Mouse (Mus musculus): Measurements from ENCODE around the gene Plcl1. TPM values are rescaled to one million over a fixed set of nuclear protein-coding genes. Genes with fewer than 3 reads are reported as not detected.

Gene Plcl1
- polyA plus RNA-seq, 1 experiment from 2014 or later = 3.9 TPM

DNA sequence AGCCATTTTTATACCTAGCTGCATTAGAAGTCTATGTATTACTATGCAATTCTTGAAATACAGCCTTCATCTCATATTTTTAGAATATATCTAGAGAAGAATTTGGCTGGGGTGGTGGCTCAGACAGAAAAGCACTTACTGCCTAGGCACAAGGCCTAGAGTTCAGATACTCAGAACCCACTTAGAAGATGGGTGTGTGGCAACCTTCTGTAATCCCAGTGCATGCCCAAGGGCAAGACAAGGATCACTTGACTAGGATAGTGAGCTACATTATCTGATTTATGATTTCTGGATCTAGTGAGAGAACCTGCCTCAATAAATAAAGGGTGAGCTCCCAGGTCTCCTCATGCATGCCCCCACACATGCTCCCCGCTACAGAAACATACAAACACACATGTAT lies 294.3 kb downstream of the Plcl1 start:
- Histone ChIP-seq H3K4me1 (ENCODE audit: insufficient read depth, low read length) (no peaks in the 10 kb centered on the region; the same call in 1 of the 2 replicates), H3K27ac (ENCODE audit: low read length) (no peak overlapping the region), H3K36me3 (ENCODE audit: insufficient read depth, low read length) (peaks cover 6% of the 10 kb centered on the region; the same call in 1 of the 2 replicates), H3K9me3 (ENCODE audit: low read length) (no peaks in the 10 kb centered on the region), H3K27me3 (ENCODE audit: insufficient read depth, low read length) (no peaks in the 10 kb centered on the region), H3K4me3 (ENCODE audit: low read length) (no peak overlapping the region), H3K9ac (replicated peaks; ENCODE audit: low read length) (no peak overlapping the region), H3K4me2 (replicated peaks; ENCODE audit: low read depth, low read length) (no peak overlapping the region)
- ATAC-seq (ENCODE audit: low FRiP score, low TSS enrichment) = no peak
- WGBS = 89% methylated on average over 1 of the region's 1 CpGs

DNA sequence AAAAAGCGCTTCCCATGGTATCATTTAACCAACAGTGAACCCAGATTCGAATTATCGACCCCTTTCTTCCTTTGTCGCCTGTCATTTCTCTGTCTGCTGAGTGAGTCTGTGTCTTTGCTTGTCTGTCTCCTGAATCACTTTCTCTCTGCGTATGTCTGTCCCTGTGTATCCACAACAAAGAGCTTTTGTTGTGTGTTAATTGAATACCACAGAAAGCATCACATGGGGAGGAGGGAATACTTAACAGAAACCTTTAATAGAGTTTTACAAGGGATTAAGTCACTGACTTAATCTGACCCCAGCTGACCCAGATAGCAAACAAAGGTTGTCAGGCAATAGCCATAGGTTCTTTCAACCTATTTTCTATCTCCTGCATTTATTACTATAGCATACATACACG lies 295.0 kb downstream of the Plcl1 start:
- 79% methylated on average over 6 of the region's 6 CpGs for WGBS
- ATAC-seq (ENCODE audit: low FRiP score, low TSS enrichment) = no peak
- no peaks in the 10 kb centered on the region for H3K9me3 ChIP-seq (ENCODE audit: low read length)
- H3K27ac ChIP-seq (ENCODE audit: low read length) = no peak overlapping the region
- H3K4me2 ChIP-seq (replicated peaks; ENCODE audit: low read depth, low read length) = no peak overlapping the region
- H3K9ac ChIP-seq (replicated peaks; ENCODE audit: low read length) = no peak overlapping the region
- peaks cover 2% of the 10 kb centered on the region; the same call in 1 of the 2 replicates for H3K4me1 ChIP-seq (ENCODE audit: insufficient read depth, low read length)
- H3K27me3 ChIP-seq (ENCODE audit: insufficient read depth, low read length) = no peaks in the 10 kb centered on the region
- H3K36me3 ChIP-seq (ENCODE audit: insufficient read depth, low read length) = peaks cover 6% of the 10 kb centered on the region; the same call in 1 of the 2 replicates
- H3K4me3 ChIP-seq (ENCODE audit: low read length) = no peak overlapping the region

DNA sequence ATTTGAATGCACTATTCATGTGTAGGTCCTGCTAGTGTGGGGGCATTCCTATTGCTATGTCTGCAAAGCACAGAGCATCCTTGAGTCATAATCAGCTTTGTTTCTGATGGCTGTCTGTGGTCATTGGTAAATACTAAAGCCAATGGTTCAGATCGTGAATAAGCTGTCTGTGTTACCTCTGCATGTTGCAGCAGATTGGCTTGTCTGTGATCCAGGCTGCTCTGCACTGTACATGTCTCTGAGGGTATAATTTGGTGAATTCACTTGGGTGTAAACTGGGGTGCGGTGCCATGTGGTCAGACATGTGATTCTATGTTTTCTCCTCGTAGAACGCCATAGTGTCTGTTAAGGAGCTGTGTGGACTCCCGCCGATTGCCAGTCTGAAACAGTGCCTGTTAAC lies 295.9 kb downstream of the Plcl1 start:
- H3K27me3 ChIP-seq (ENCODE audit: insufficient read depth, low read length) = no peaks in the 10 kb centered on the region
- H3K9ac ChIP-seq (replicated peaks; ENCODE audit: low read length) = no peak overlapping the region
- H3K9me3 ChIP-seq (ENCODE audit: low read length) = no peaks in the 10 kb centered on the region
- peaks cover 3% of the 10 kb centered on the region; the same call in 1 of the 2 replicates for H3K36me3 ChIP-seq (ENCODE audit: insufficient read depth, low read length)
- ATAC-seq (ENCODE audit: low FRiP score, low TSS enrichment) = no peak
- H3K4me2 ChIP-seq (replicated peaks; ENCODE audit: low read depth, low read length) = no peak overlapping the region
- 87% methylated on average over 6 of the region's 6 CpGs for WGBS
- H3K27ac ChIP-seq (ENCODE audit: low read length) = no peak overlapping the region
- no peak overlapping the region for H3K4me3 ChIP-seq (ENCODE audit: low read length)
- H3K4me1 ChIP-seq (ENCODE audit: insufficient read depth, low read length) = peaks cover 6% of the 10 kb centered on the region; the same call in 1 of the 2 replicates

DNA sequence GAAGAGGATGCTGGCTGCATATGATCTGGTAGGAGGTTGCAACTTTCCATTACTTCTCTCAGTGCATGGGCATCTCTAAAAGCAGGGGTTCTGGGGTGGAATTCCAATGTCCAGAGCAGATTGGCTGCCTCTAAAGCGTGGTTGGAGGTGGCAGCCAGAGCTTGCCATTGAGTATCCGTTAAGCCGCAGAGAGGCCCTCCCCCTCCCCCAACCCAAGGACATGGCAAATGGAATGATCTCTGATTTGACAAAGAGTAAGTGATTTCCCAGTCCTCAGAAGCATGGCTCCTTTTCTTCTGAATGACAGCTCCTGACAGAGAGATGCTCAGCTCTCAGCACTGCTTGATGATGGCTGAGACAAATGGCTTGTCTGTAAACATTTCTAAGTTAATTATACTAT lies 296.4 kb downstream of the Plcl1 start:
- no peak overlapping the region for H3K9ac ChIP-seq (replicated peaks; ENCODE audit: low read length)
- H3K9me3 ChIP-seq (ENCODE audit: low read length) = no peaks in the 10 kb centered on the region
- H3K4me2 ChIP-seq (replicated peaks; ENCODE audit: low read depth, low read length) = no peak overlapping the region
- H3K4me3 ChIP-seq (ENCODE audit: low read length) = no peak overlapping the region
- WGBS = 79% methylated on average over 3 of the region's 3 CpGs
- H3K36me3 ChIP-seq (ENCODE audit: insufficient read depth, low read length) = peaks cover 3% of the 10 kb centered on the region; the same call in 1 of the 2 replicates
- no peaks in the 10 kb centered on the region for H3K27me3 ChIP-seq (ENCODE audit: insufficient read depth, low read length)
- H3K4me1 ChIP-seq (ENCODE audit: insufficient read depth, low read length) = peaks cover 6% of the 10 kb centered on the region; the same call in 1 of the 2 replicates
- H3K27ac ChIP-seq (ENCODE audit: low read length) = no peak overlapping the region
- no peak for ATAC-seq (ENCODE audit: low FRiP score, low TSS enrichment)

DNA sequence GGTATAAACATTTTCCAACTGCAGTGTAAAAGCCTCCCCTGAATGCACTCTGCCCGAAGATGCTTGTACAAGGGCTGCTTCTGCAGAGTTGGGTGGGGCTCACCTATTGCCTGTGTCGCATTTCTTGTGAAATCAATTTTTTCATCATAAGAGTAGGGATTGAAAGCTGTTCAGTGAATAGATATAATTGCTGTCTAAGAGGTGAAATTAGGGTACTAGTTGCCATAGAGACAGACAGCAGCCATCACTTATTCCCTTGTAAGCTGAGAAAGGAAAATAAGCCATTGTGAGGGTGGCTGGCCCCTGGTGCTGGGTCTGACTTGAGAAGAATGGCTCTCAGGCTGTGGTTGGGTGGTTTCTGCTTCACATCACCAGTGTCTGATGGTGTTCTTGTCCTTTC lies 299.0 kb downstream of the Plcl1 start:
- WGBS = 75% methylated on average over 2 of the region's 2 CpGs
- Histone ChIP-seq H3K4me1 (ENCODE audit: insufficient read depth, low read length) (peaks cover 6% of the 10 kb centered on the region; the same call in 1 of the 2 replicates), H3K9me3 (ENCODE audit: low read length) (no peaks in the 10 kb centered on the region), H3K27me3 (ENCODE audit: insufficient read depth, low read length) (no peaks in the 10 kb centered on the region), H3K27ac (ENCODE audit: low read length) (no peak overlapping the region), H3K4me2 (replicated peaks; ENCODE audit: low read depth, low read length) (no peak overlapping the region), H3K36me3 (ENCODE audit: insufficient read depth, low read length) (no peaks in the 10 kb centered on the region), H3K9ac (replicated peaks; ENCODE audit: low read length) (no peak overlapping the region), H3K4me3 (ENCODE audit: low read length) (no peak overlapping the region)
- ATAC-seq (ENCODE audit: low FRiP score, low TSS enrichment) = no peak

DNA sequence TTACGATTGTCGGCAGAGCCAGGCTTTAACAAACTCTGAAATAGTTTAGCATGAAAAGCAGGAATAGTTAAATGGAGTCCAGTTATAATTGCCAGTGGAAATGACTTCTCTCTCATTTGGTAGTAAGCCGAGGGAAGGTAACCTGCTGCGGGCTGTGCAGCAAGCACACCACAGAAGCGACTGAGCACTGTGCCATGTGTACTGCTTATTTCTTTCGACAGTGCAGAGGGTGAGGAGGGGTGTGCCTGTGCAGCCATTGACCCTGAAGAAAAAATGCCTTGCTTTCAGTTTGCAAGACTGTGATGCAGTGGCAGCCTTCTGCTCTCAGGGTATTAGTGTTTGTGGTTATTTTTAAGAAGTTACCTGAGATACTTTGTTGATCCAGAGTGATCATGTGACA lies 299.5 kb downstream of the Plcl1 start:
- no peak for ATAC-seq (ENCODE audit: low FRiP score, low TSS enrichment)
- 73% methylated on average over 6 of the region's 6 CpGs for WGBS

DNA sequence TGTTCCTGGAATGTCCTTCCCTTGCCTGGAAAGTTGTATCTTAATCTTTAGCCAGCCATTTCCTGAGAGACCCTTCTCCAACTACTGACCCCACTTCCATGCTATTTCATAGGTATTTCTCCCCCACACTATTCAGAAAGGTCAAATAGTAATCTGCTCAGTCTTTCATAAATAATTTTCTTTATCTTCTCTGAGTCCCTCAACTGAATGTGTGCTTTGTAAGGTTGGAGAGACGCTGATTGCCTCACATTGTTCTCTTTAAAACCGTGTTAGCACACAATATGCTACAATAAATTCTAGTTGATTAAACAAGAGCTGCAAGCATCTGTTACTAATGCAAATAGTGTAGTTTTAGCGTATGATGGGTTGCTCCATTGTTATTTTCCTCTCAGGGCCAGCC lies 300.0 kb downstream of the Plcl1 start:
- 71% methylated on average over 3 of the region's 3 CpGs for WGBS
- H3K36me3 ChIP-seq (ENCODE audit: insufficient read depth, low read length) = no peaks in the 10 kb centered on the region
- no peak overlapping the region for H3K9ac ChIP-seq (replicated peaks; ENCODE audit: low read length)
- H3K4me1 ChIP-seq (ENCODE audit: insufficient read depth, low read length) = peaks cover 6% of the 10 kb centered on the region; the same call in 1 of the 2 replicates
- peak overlapping the region; percentile 90 for H3K27ac ChIP-seq (ENCODE audit: low read length)
- no peaks in the 10 kb centered on the region for H3K27me3 ChIP-seq (ENCODE audit: insufficient read depth, low read length)
- H3K4me3 ChIP-seq (ENCODE audit: low read length) = no peak overlapping the region
- no peak for ATAC-seq (ENCODE audit: low FRiP score, low TSS enrichment)
- no peak overlapping the region for H3K4me2 ChIP-seq (replicated peaks; ENCODE audit: low read depth, low read length)
- H3K9me3 ChIP-seq (ENCODE audit: low read length) = no peaks in the 10 kb centered on the region

More for the DNA sequence above, 299.5 kb downstream of the Plcl1 start:
- Histone ChIP-seq H3K4me3 (ENCODE audit: low read length) (no peak overlapping the region), H3K4me1 (ENCODE audit: insufficient read depth, low read length) (peaks cover 6% of the 10 kb centered on the region; the same call in 1 of the 2 replicates), H3K36me3 (ENCODE audit: insufficient read depth, low read length) (no peaks in the 10 kb centered on the region), H3K4me2 (replicated peaks; ENCODE audit: low read depth, low read length) (no peak overlapping the region), H3K27ac (ENCODE audit: low read length) (peak overlapping the region; percentile 90; the same call in 1 of the 2 replicates), H3K27me3 (ENCODE audit: insufficient read depth, low read length) (no peaks in the 10 kb centered on the region), H3K9me3 (ENCODE audit: low read length) (no peaks in the 10 kb centered on the region), H3K9ac (replicated peaks; ENCODE audit: low read length) (no peak overlapping the region)

DNA sequence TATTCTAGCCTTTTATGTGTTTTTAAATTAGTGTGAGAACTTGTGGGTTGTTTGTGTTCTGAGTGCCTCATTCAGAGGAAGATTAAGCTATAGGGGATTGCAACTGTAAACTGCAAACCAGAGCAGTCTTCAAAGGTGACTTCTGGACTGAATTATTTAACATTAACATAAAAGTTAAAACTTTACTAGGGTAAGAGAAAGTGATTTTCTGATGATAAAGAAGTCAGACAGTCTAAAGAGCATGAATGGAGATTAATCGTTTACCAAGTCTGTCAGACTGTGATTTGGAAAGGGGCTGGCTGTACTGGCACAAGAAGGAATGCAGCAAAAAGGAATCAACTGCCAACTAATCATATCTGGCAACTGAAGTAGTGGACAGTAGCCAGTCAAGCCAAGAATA lies 301.2 kb downstream of the Plcl1 start:
- ATAC-seq (ENCODE audit: low FRiP score, low TSS enrichment) = peak; percentile 87
- peak overlapping the region; percentile 90 for H3K27ac ChIP-seq (ENCODE audit: low read length)

DNA sequence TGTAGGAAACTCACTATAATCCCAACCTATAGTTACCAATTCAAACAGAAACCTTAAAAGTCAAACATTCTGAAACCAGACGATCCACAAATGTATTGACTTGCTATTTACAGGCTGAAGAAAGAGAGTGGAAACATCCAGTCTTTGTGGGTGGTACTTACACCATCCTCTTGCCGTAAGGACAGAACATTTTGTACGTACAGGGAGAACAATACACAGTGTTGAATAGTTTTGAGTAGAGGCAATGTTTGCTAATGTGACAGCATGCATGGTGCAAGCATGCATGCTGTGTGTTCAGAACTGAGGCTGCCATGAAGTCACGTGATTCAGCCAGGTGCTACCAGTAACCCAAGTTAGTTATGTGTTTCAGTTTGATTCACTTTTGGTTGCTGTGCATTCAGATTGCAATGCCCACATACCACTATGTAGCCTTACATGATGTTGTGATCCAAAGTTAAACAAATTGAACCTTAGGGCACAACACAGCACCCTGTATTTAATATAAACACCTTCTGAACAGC lies 311.6 kb downstream of the Plcl1 start:
- Histone ChIP-seq H3K36me3 (ENCODE audit: insufficient read depth, low read length) (no peaks in the 10 kb centered on the region), H3K27ac (ENCODE audit: low read length) (no peak overlapping the region), H3K9ac (replicated peaks; ENCODE audit: low read length) (no peak overlapping the region), H3K4me1 (ENCODE audit: insufficient read depth, low read length) (no peaks in the 10 kb centered on the region), H3K4me2 (replicated peaks; ENCODE audit: low read depth, low read length) (no peak overlapping the region), H3K9me3 (ENCODE audit: low read length) (no peaks in the 10 kb centered on the region), H3K27me3 (ENCODE audit: insufficient read depth, low read length) (no peaks in the 10 kb centered on the region), H3K4me3 (ENCODE audit: low read length) (no peak overlapping the region)
- 89% methylated on average over 4 of the region's 4 CpGs for WGBS
- no peak for ATAC-seq (ENCODE audit: low FRiP score, low TSS enrichment)

More for the DNA sequence above, 301.2 kb downstream of the Plcl1 start:
- H3K4me2 ChIP-seq (replicated peaks; ENCODE audit: low read depth, low read length) = no peak overlapping the region
- H3K4me1 ChIP-seq (ENCODE audit: insufficient read depth, low read length) = peaks cover 6% of the 10 kb centered on the region; the same call in 1 of the 2 replicates
- no peak overlapping the region for H3K4me3 ChIP-seq (ENCODE audit: low read length)
- no peaks in the 10 kb centered on the region for H3K36me3 ChIP-seq (ENCODE audit: insufficient read depth, low read length)
- no peak overlapping the region for H3K9ac ChIP-seq (replicated peaks; ENCODE audit: low read length)
- 47% methylated on average over 1 of the region's 1 CpGs for WGBS
- no peaks in the 10 kb centered on the region for H3K27me3 ChIP-seq (ENCODE audit: insufficient read depth, low read length)
- H3K9me3 ChIP-seq (ENCODE audit: low read length) = no peaks in the 10 kb centered on the region

DNA sequence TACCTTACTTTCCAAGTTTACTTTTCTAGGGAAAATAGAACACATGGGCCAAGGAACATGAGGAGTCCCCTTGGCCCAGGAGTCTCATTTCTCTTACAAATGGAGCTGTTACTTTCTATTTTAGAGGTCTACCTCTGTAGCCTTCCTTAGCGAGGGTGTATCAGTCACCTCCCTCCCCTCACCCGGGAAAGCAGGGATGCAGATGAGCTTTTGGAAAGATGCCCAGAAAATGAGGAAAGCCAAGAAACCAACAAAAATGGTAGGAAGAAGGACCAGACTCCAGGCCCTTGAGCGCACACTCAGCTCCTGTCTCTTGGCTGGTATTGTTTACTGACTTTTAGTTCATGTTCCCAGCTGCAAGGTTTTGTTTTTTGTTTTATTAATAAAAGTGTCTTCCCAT lies 319.7 kb downstream of the Plcl1 start:
- Histone ChIP-seq H3K4me1 (ENCODE audit: insufficient read depth, low read length) (no peaks in the 10 kb centered on the region), H3K36me3 (ENCODE audit: insufficient read depth, low read length) (peaks cover 4% of the 10 kb centered on the region; the same call in 1 of the 2 replicates), H3K27me3 (ENCODE audit: insufficient read depth, low read length) (no peaks in the 10 kb centered on the region), H3K4me3 (ENCODE audit: low read length) (no peak overlapping the region), H3K9ac (replicated peaks; ENCODE audit: low read length) (no peak overlapping the region), H3K9me3 (ENCODE audit: low read length) (peaks cover 4% of the 10 kb centered on the region; the same call in 1 of the 2 replicates), H3K4me2 (replicated peaks; ENCODE audit: low read depth, low read length) (no peak overlapping the region), H3K27ac (ENCODE audit: low read length) (no peak overlapping the region)
- no peak for ATAC-seq (ENCODE audit: low FRiP score, low TSS enrichment)
- 67% methylated on average over 3 of the region's 3 CpGs for WGBS
